Mouse (Mus musculus) cerebellum, postnatal 4 days (tissue): Measurements from ENCODE around the gene Dock4.

ENCODE experiments used
- DNase-seq, 2 experiments: peaks; one replicate each; pipeline ENCODE4 v3.0.0; 2022; ENCODE audit warnings: low spot score in 2 of 2, mixed read lengths in 1 of 2

Gene Dock4

DNA sequence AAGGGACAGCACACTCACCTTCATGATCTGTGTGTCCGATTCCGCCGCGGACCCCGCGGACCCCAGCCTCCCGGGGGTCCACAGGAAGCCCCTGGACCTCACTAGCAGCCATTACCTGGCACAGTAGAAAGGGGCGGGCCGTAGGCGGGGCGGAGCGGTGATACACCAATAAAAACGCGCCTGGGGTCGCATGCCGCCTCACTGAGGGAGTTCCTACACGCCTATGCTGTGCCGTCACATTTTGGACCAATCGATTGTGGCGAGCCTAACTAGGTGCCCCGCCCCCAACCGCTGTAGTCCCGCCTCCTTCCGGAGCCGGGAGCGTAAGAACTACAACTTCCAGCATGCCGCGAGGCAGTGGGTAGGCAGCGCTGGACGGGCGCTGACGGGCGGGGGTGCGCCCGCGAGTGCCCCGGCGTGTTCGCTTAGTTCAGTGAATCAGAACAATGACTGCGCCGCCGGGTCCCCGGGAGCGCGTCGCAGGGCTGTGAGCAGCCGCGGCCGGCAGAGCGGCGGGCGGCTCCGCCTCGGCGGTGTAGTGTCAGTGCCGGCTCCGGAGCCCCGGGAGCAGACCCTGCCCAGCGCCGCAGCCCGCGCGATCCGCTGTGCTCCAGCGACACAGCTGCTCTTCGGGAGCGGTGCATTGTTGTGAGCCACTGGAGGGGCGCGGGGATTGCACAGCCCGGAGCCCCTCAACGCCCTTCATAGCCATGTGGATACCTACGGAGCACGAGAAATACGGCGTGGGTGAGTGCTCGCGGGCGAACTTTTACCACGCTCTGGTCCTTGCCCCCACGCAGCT lies at the start of gene Dock4, which contains the start of gene Zfp277:
Dock4 (plus strand) TSS at position 305 of the 802 bp plus-strand sequence.
Zfp277 (minus strand) TSS at position 255 of the 802 bp plus-strand sequence.
- peak; percentile 97 to 98 for DNase-seq

- no peak for DNase-seq
These were observed 46.8 kb upstream of the Dock4 start for GRCm38 (mm10) chr12:40398916-40399315.

- no peak for DNase-seq
These were observed 46.4 kb upstream of the Dock4 start for GRCm38 (mm10) chr12:40399386-40399785.

GRCm38 (mm10) chr12:40399812-40400211 lies 45.9 kb upstream of the Dock4 start:
- no peak for DNase-seq

DNA sequence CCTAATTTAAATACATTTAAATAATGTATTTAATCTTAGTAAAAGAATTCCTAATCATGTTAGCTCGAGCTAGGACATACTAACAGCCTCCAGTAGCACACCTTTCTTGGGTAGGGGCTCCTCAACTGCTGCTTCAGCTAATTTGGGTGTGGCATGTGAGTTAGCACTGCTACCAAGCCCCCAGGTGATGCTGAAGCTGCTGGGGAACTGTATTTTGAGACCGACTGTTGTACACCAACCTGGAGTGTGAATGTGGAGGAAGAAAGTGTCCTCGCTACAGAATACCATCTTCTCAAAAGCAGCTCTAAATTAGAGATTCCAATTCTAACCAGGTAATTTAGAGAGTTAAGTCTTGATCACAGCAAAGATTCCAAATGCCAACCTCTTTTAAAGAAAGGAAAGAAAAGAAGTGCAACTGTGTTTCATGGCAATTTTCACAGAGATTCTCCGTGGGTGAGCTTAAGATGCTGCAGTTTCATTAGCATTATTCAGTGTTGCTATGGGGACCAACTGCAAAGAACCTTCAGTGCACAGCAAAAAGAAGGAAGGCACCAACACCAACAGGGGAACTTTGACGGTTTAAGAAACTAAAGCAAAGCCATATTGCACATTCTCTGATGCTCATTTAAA lies 31.0 kb upstream of the Dock4 start:
- DNase-seq = no peak

DNA sequence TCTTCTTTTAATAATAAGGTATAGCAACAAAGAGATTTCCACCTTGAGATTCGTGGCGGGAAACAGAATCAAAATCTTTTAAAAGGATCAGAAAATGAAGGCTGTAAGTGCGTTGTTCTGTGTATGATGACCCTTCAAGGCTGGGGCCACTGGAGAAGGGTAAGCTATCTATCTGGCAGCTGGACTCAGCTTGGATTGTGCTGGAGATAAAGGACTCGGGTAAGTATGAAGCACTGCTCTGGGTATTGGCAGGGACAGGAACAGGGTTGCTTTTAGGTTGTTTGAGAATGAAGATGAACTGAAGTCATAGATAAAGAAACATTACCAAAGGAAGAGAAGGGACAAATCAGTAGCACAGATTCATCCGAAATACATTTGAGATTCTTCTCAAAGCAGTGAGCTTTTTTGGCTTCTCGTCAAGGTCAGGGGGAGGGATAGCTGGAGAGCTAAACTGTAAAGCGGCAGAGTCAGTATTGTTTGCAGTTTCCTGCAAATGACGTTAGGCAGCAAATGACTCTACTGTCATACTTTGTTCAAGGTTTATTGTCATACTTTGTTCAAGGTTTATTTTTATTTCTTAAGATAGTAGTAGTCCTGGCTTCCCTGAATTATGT lies 30.3 kb upstream of the Dock4 start:
- no peak for DNase-seq

DNA sequence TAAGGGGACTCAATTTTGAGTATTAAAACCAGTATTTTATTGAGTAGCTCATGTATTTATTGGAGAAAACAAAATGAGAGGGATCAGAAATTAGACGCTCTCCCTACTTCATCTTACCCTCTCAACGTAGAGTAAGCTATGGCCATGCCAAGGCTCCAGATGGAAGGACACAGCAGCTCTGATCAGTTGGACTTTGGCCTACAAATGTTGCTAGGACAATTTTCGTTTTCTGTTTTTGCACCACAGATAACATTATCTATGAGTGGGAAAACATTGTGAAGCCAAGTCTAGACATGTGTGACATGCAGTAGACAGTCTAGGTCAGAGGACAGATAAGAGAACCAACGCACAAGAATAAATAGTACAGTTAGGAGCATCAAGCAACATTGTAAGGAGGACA lies 28.5 kb upstream of the Dock4 start:
- no peak for DNase-seq

DNA sequence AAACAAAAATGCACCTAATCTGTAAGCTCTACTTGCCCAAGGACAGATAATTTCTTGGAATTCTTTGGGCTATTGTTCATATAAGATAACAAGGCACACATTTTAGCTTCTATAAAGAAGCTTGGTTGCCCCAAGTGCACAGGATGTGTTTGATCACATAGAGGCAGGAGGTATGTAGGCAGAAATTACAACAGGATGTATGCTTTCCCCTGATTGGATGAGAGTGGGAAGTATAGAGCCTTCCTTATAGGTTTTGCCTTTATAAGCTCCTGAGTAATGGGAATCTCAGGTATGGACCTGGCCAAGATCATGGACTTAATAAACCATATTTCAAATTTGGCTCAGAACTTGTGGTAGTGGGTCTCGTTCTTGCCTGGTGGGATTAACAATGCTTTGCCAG lies 20.8 kb upstream of the Dock4 start:
- DNase-seq = no peak

DNA sequence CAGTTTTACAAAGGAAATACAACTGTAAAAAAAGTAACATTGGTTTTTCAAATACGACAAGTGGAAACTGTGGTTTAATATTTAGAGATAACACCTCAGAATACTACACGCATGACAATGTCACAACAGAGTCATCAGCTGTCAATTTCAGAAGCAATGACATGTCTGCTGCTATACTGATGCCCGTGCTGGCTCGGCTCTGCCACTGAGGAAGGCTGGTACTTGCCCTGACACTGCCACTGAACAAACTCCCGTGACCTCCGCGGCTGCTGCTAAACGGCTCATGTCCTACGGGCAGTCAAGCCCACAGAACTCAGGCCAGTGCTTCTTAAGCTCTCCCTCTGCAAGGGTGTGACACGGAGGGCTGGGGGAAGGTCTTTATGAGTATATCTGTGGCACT lies 18.1 kb upstream of the Dock4 start:
- no peak for DNase-seq

DNA sequence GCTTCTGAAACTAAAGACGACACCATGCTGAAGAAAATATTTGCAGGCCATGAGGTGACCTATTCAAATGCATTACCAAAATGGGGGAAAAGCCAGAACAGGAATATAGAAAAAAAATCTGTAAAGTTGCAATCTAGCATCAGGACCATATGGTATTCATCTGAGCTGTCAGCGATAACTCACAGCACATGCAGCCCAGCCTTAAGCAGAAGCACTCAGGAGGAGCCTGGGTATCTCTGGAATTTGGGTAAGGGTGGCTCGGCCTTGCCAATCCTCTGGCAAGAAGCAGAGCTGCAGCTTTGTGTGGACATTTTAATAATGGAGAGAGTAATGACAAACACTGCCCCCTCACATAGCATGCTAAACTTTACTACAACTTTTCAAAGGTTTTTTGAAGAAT lies 15.8 kb upstream of the Dock4 start:
- no peak for DNase-seq

GRCm38 (mm10) chr12:40431075-40431474 lies 14.7 kb upstream of the Dock4 start:
- DNase-seq = no peak

- no peak for DNase-seq
These were observed 11.7 kb upstream of the Dock4 start for GRCm38 (mm10) chr12:40434101-40434500.

GRCm38 (mm10) chr12:40438049-40438448 lies 7.7 kb upstream of the Dock4 start:
- DNase-seq = no peak

DNA sequence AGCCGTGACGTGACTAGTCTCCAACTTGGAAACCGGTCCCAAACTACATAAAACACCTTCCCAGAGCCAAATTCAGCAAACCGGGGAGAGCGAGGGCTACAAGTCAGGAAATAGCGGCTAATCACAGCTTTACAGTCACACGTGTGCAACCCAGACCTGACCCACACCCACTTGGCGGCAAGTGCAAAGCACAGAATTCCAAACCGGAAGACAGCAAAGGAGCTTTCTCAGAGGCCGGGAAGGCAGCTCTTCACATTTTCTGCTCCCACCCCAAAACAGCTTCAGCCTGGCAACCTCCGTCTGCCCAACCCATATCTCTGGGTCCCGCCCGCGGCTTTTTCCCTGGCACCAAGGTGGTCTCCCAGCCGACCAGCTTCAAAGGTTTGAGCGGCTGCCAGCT lies 546 bp upstream of the Dock4 start:
- no peak for DNase-seq

DNA sequence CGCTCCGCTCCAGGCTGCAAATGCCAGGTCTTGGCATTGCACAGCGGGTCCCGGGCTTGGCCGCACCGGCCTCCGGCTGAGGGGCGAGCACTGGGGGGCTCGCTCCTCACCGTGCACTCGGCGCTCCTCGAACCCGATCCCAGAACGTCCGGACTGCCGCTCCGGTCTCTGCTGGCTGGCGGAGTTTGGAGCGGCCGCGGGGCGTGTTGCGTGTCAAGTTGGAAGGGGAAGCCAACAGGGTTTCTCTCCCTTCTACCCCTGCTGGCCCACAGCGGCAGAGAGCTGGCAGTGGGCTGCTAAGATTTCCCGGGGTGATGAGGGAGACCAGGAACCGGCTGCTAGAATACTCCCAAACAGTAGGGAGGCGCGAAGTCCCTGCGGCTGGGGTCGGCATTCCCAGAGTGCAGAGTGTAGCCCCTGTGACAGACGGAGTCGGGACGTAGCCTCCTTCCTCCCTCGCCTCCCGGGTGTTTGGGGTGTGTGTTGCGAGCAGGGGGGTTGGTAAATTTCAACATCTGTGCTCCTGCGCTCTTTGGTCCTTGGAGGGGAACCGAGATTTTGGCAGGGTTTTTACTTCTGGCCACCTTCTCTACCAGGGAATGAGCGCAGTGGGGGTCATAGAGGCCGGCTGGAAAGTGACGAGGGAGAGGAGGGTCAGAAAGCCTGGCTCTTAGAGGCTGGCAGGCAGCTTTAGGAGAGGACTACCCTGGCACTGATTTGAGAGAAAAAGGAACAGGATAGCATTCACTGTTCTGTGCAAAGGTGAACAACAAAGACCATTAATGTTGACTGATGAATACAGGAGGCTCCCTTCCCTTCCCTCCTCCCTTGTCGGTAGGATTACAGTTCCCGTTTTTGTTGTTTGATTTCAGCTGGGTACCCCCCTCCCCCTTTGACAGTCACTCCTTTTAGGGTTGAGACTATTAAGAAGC lies 964 bp downstream of the Dock4 start:
- DNase-seq = peak; percentile 37 to 50

DNA sequence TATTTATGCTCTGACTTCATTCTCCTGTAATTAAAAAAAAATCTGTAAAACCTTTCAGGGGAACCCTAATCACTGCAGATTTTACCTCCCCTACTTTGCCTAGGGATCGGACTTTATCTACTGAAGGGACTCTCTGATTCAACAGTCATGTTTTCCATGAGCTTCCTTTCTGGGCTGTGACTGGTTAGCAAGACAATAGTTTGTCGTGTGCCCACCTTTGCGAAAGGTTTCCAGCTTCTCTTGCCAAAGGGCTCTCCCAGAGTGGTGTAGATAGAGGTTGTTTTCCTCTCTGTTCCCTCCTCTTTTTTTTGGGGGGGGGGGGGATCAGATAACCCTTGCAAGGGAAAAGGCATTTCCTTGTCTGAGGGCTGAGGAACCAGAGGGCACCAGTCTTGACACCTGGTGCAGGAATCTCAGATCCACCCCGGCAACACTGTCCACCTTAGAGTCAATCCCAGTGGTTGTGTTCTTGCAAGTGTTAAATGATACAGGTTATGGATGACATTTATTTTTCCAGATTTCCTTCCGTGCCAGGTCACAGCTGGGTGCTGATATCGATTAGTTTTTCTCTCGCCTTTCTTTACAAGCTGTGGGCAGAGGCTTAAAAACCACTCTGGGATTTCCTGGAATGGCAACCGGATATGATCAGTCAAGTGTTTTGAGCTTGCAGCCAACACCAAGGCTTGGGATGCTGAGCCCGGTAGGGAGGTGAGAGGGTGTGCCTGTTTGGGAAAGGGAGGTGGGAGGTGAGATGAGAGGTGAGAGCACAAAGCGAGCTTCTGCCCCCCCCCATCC lies 2.0 kb downstream of the Dock4 start:
- no peak for DNase-seq

DNA sequence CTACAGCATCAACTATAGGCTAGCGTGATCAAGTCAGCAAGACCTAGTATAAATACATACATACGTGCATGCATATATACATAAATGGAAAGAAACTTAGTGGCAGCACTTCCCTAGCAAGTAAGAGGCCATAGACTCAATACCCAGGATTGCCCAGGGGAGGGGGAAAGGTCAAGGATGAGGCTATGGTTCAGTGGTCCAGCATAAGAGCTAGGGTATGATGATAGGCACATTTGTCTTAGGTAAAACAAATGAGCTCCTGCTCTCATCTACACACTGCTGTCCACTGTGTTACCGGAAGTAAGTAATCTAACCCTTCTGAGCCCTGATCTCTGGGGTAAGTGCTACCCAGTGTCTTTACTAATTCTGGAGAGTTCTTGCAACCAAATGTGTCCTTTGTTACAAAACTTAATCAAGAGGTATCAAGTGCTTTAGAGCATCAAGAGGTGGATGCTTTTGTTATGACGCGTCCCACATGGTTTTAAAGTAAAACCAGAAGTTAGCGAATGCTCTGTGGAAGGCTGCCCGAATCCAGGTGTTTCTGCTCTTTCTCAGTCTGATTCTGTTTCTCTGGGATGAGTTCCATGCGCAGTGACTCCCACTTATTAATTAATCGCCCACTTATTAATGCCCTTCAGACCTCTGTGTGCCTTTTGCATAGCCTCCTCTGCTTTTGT lies 3.5 kb downstream of the Dock4 start:
- DNase-seq = no peak

DNA sequence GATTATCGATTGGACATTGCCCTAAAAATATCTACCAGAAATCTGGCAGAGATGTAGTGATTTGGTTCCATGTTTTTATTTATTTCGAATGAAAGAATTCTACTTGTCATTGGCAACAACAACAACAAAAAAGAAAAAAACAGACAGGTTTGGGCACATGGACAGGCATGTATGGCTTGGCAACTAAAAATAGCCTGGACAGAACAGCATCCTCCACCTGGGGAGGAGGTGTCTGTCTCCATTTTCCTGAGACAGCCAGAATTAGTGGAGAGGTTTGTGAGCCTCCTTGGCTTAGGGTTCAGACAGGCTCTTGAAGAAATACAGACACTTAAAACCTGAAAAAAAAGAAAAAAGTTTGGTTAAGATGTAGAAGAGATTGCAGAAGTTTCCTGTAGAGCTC lies 10.8 kb downstream of the Dock4 start:
- DNase-seq = no peak

- no peak for DNase-seq
These were observed 13.2 kb downstream of the Dock4 start for GRCm38 (mm10) chr12:40458977-40459376.

- DNase-seq = no peak
These were observed 14.0 kb downstream of the Dock4 start for GRCm38 (mm10) chr12:40459673-40460265.
